Mouse (Mus musculus) brain, embryonic 14.5 days (tissue): ENCODE measurements around the gene Fadd.

ENCODE experiments used
- CTCF ChIP-seq: fragments of 200-500 bp; IDR thresholded peaks from 2 replicates; pipeline ENCODE4 v1.5.1; 2012; ENCODE audit warnings: inconsistent platforms, mild to moderate bottlenecking, moderate library complexity, borderline replicate concordance; ENCODE audit not compliant: insufficient read depth, insufficient read length; ENCODE audit errors: extremely low read depth
- POLR2A ChIP-seq: fragments of 200-500 bp; IDR thresholded peaks from 2 replicates; pipeline ENCODE4 v1.6.1; 2012; ENCODE audit warnings: mild to moderate bottlenecking, inconsistent platforms, borderline replicate concordance; ENCODE audit not compliant: poor library complexity, insufficient read depth, insufficient read length, severe bottlenecking; ENCODE audit errors: extremely low read depth

- TF ChIP-seq CTCF (no peak), POLR2A (no peak)
These were observed 22.5 kb upstream of the Fadd start for GRCm38 (mm10) chr7:144604735-144605134.
